Mouse (Mus musculus) liver, embryonic 14.5 days (tissue): ENCODE measurements at regions not wholly inside any gene's neighbourhood (a gene's known extent, or its start where the extent isn't known, plus 50 kb on each side); places are given as distances from the start of the nearest gene placed in this dataset.

ENCODE experiments used
- ATAC-seq: fragments of 200-750 bp; cut with Nextera tagmentation; 2 replicates; pipeline ENCODE4 v1.8.0; 2017; ENCODE audit warnings: moderate number of reproducible peaks, mild to moderate bottlenecking, moderate library complexity; ENCODE audit not compliant: insufficient read depth
- DNase-seq, 3 experiments: peaks; one replicate each; pipeline ENCODE4 v3.0.0-alpha.2; 2012 to 2013; ENCODE audit warnings: low read depth in 3 of 3, low spot score in 3 of 3
- H3K27ac ChIP-seq: fragments of 300-500 bp; sonication (generic); 2 replicates; pipeline ENCODE4 v1.5.1; 2014; ENCODE audit warnings: moderate library complexity, mild to moderate bottlenecking, control low read depth, inconsistent platforms
- H3K27me3 ChIP-seq: fragments of 300-500 bp; sonication (generic); 2 replicates; pipeline ENCODE4 v1.6.1; 2014; ENCODE audit warnings: mild to moderate bottlenecking, low read length, moderate library complexity; ENCODE audit not compliant: control insufficient read depth, insufficient read depth
- H3K36me3 ChIP-seq: fragments of 300-500 bp; sonication (generic); replicated peaks from 2 replicates; pipeline ENCODE4 v1.6.1; 2014; ENCODE audit warnings: low read depth; ENCODE audit not compliant: control insufficient read depth, insufficient read depth
- H3K4me1 ChIP-seq, 2 experiments: fragments of 200-500 bp in 1 of 2; fragments of 300-500 bp in 1 of 2; sonication (generic) in 1 of 2; replicated peaks; 2 replicates each; pipeline ENCODE4 v1.6.1; 2012 to 2014; ENCODE audit warnings: antibody characterized with exemption in 1 of 2, inconsistent platforms in 1 of 2, low read length in 1 of 2; ENCODE audit not compliant: control insufficient read depth in 2 of 2, insufficient read depth in 2 of 2
- H3K4me2 ChIP-seq: fragments of 300-500 bp; sonication (generic); 2 replicates; pipeline ENCODE4 v1.6.1; 2014; ENCODE audit warnings: low read depth, mild to moderate bottlenecking, control low read depth, moderate library complexity
- H3K4me3 ChIP-seq, 2 experiments: fragments of 200-500 bp in 1 of 2; fragments of 300-500 bp in 1 of 2; sonication (generic) in 1 of 2; 2 replicates each; pipeline ENCODE4 v1.5.1; 2012 to 2014; ENCODE audit warnings: low read depth in 2 of 2, low read length in 2 of 2, mild to moderate bottlenecking in 2 of 2, control low read depth in 1 of 2, inconsistent platforms in 1 of 2, moderate library complexity in 1 of 2; ENCODE audit not compliant: insufficient read depth in 1 of 2
- H3K9ac ChIP-seq: fragments of 300-500 bp; sonication (generic); replicated peaks from 2 replicates; pipeline ENCODE4 v1.6.1; 2014; ENCODE audit warnings: mild to moderate bottlenecking, control low read depth, moderate library complexity
- H3K9me3 ChIP-seq: fragments of 300-500 bp; sonication (generic); 2 replicates; pipeline ENCODE4 v1.6.1; 2016; ENCODE audit warnings: low read length, mixed read lengths; ENCODE audit not compliant: control insufficient read depth
- CTCF ChIP-seq: IDR thresholded peaks from 2 replicates; pipeline ENCODE4 v1.5.1; 2016; ENCODE audit warnings: antibody characterized with exemption, low read depth, control low read depth
- EP300 ChIP-seq: IDR thresholded peaks from 2 replicates; pipeline ENCODE4 v1.6.1; 2016; ENCODE audit warnings: antibody characterized with exemption, low read depth
- WGBS: fragments of 180-500 bp; shearing (Covaris S2); extraction: QIAGEN DNeasy Blood & Tissue Kit; methylation state at CpG from one replicate; pipeline ENCODE4 v1.1.7; 2014; ENCODE audit not compliant: insufficient replicate concordance; 5-methylcytosine and 5-hydroxymethylcytosine counted together

GRCm38 (mm10) chr16:53292081-53292480 lies 838.2 kb upstream of the Alcam start:
- 49% methylated on average over 1 of the region's 1 CpGs for WGBS
- ATAC-seq (no peak), DNase-seq (no peak)
- Histone ChIP-seq H3K27me3 (no peaks in the 10 kb centered on the region), H3K36me3 (no peaks in the 10 kb centered on the region), H3K9ac (no peak overlapping the region), H3K27ac (no peak overlapping the region), H3K4me3 (no peak overlapping the region), H3K9me3 (no peaks in the 10 kb centered on the region), H3K4me1 (no peaks in the 10 kb centered on the region), H3K4me2 (no peak overlapping the region)
- TF ChIP-seq CTCF (no peak), EP300 (no peak)

DNA sequence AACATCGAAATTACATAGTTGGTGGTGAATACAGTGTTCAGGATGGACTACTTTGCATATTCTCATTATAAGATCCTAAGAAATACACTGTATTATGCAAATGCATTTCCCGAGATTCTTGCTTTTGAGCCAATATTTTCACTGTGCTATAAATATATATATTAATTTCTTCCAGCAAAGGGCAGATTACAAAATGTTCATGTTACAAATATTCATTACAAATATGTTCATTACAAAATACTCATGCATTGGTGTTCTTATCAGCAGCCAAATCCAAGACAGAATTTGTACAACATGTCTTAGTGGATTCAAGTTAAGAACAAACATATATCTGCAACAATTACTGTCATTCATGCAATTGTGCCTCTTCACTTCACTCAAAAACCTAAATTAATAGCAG lies 828.1 kb upstream of the Alcam start:
- ATAC-seq: no peak
- no peaks in the 10 kb centered on the region for H3K27me3 ChIP-seq
- H3K4me3 ChIP-seq: no peak overlapping the region
- H3K9ac ChIP-seq: no peak overlapping the region
- H3K4me2 ChIP-seq: no peak overlapping the region
- WGBS: 55% methylated on average over 2 of the region's 2 CpGs
- no peak overlapping the region for H3K27ac ChIP-seq
- no peak for TF ChIP-seq EP300
- TF ChIP-seq CTCF: no peak
- H3K36me3 ChIP-seq: no peaks in the 10 kb centered on the region
- DNase-seq: no peak
- no peaks in the 10 kb centered on the region for H3K9me3 ChIP-seq
- H3K4me1 ChIP-seq: no peaks in the 10 kb centered on the region

GRCm38 (mm10) chr16:53266116-53266515 lies 812.2 kb upstream of the Alcam start:
- peak; percentile 27; the same call in 1 of the 2 replicates for TF ChIP-seq CTCF
- no peak for TF ChIP-seq EP300
- no peak overlapping the region for H3K4me3 ChIP-seq
- H3K27ac ChIP-seq: no peak overlapping the region
- H3K4me2 ChIP-seq: no peak overlapping the region
- peak; percentile 3 to 7 (median 6) for DNase-seq
- H3K9me3 ChIP-seq: no peaks in the 10 kb centered on the region
- H3K27me3 ChIP-seq: no peaks in the 10 kb centered on the region
- ATAC-seq: no peak
- H3K9ac ChIP-seq: no peak overlapping the region
- 9% methylated on average over 3 of the region's 3 CpGs for WGBS
- H3K4me1 ChIP-seq: no peaks in the 10 kb centered on the region
- no peaks in the 10 kb centered on the region for H3K36me3 ChIP-seq

GRCm38 (mm10) chr16:53245365-53245764 lies 791.5 kb upstream of the Alcam start:
- no peaks in the 10 kb centered on the region for H3K9me3 ChIP-seq
- DNase-seq: no peak
- H3K27me3 ChIP-seq: no peaks in the 10 kb centered on the region
- no peak overlapping the region for H3K4me2 ChIP-seq
- 53% methylated on average over 1 of the region's 1 CpGs for WGBS
- TF ChIP-seq EP300: no peak
- no peak for TF ChIP-seq CTCF
- no peak overlapping the region for H3K9ac ChIP-seq
- ATAC-seq: no peak
- H3K27ac ChIP-seq: no peak overlapping the region
- H3K36me3 ChIP-seq: no peaks in the 10 kb centered on the region
- no peak overlapping the region for H3K4me3 ChIP-seq
- no peaks in the 10 kb centered on the region for H3K4me1 ChIP-seq

DNA sequence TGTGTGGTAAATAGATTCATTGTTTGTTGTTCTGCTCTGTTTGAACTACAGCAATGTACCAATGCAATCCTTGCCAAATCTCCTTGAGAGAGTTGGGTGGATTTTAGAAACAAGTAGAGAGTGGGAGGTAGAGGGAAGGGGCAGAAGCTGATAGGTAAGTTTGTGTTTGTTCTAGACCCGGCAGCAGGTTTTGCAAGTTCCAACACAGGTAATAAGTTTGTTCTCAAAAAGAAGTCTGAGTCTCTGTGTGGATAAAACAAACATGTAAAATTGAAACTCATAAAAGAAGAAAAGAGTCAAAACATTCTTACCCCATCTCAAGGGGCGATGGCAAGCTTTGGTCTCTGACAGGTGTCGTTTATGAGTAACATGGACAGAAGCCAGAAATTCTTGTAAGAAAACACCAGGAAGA lies 788.3 kb upstream of the Alcam start:
- TF ChIP-seq CTCF (no peak), EP300 (no peak)
- Histone ChIP-seq H3K27me3 (no peaks in the 10 kb centered on the region), H3K4me1 (no peaks in the 10 kb centered on the region), H3K9me3 (no peaks in the 10 kb centered on the region), H3K27ac (no peak overlapping the region), H3K36me3 (no peaks in the 10 kb centered on the region), H3K4me3 (no peak overlapping the region), H3K4me2 (no peak overlapping the region), H3K9ac (no peak overlapping the region)
- ATAC-seq: no peak
- WGBS: 67% methylated on average over 3 of the region's 3 CpGs
- DNase-seq: no peak
